Mouse (Mus musculus) liver, embryonic 11.5 days (tissue): ENCODE data around the gene Aire. TPM values are rescaled to one million over a fixed set of nuclear protein-coding genes. Genes with fewer than 3 reads are reported as not detected.

Experiments
- ATAC-seq: fragments of 200-750 bp; cut with Nextera tagmentation; replicated peaks from 2 replicates; pipeline ENCODE4 v1.8.0; 2017; ENCODE audit warnings: moderate number of reproducible peaks, mild to moderate bottlenecking, moderate TSS enrichment, moderate library complexity; ENCODE audit not compliant: low FRiP score
- DNase-seq: peaks from one replicate; pipeline ENCODE4 v3.0.0-alpha.2; 2017; ENCODE audit warnings: low spot score
- H3K27ac ChIP-seq: fragments of 300-500 bp; sonication (generic); 2 replicates; pipeline ENCODE4 v1.5.1; 2014; ENCODE audit warnings: mild to moderate bottlenecking, low read depth, low read length, control low read depth
- H3K27me3 ChIP-seq: fragments of 300-500 bp; sonication (generic); replicated peaks from 2 replicates; pipeline ENCODE4 v1.6.1; 2014; ENCODE audit warnings: low read length, mixed read lengths; ENCODE audit not compliant: control insufficient read depth, insufficient read depth
- H3K36me3 ChIP-seq: fragments of 300-500 bp; sonication (generic); 2 replicates; pipeline ENCODE4 v1.6.1; 2014; ENCODE audit warnings: mild to moderate bottlenecking, low read length, moderate library complexity, mixed read lengths; ENCODE audit not compliant: control insufficient read depth, insufficient read depth
- H3K4me1 ChIP-seq: fragments of 300-500 bp; sonication (generic); replicated peaks from 2 replicates; pipeline ENCODE4 v1.6.1; 2014; ENCODE audit warnings: low read length, mixed read lengths; ENCODE audit not compliant: control insufficient read depth, insufficient read depth
- H3K4me2 ChIP-seq: fragments of 300-500 bp; sonication (generic); 2 replicates; pipeline ENCODE4 v1.6.1; 2014; ENCODE audit warnings: mild to moderate bottlenecking, control low read depth, moderate library complexity
- H3K4me3 ChIP-seq: fragments of 300-500 bp; sonication (generic); 2 replicates; pipeline ENCODE4 v1.5.1; 2014; ENCODE audit warnings: low read depth, low read length, control low read depth
- H3K9ac ChIP-seq: fragments of 300-500 bp; sonication (generic); 2 replicates; pipeline ENCODE4 v1.6.1; 2014; ENCODE audit warnings: low read depth, low read length, control low read depth
- H3K9me3 ChIP-seq: fragments of 300-500 bp; sonication (generic); 2 replicates; pipeline ENCODE4 v1.6.1; 2016; ENCODE audit warnings: low read length, inconsistent platforms, mixed read lengths; ENCODE audit not compliant: control insufficient read depth
- WGBS: fragments of 180-500 bp; shearing (Covaris S2); extraction: QIAGEN DNeasy Blood & Tissue Kit; methylation state at CpG from one replicate; pipeline ENCODE4 v1.1.7; 2014; 5-methylcytosine and 5-hydroxymethylcytosine counted together
- polyA plus RNA-seq: library from polyadenylated mRNA; unstranded; fragments of >200 nt; fragmentation: Nextera tagmentation; extraction: Ambion mirVana; gene quantifications from 2 replicates; pipeline ENCODE4 v1.2.1, GENCODE M21; 2014

Aire gene
- polyA plus RNA-seq, 1 experiment from 2014 or later, result 0.51 TPM

GRCm38 (mm10) chr10:78084073-78084472 lies 40.7 kb upstream of the Aire start:
- no peak overlapping the region for H3K4me2 ChIP-seq
- no peaks in the 10 kb centered on the region for H3K36me3 ChIP-seq
- WGBS, result 33% methylated on average over 1 of the region's 1 CpGs
- no peak for DNase-seq
- ATAC-seq, result no peak
- H3K9ac ChIP-seq, result no peak overlapping the region
- no peaks in the 10 kb centered on the region for H3K4me1 ChIP-seq
- no peak overlapping the region for H3K4me3 ChIP-seq
- no peaks in the 10 kb centered on the region for H3K27me3 ChIP-seq
- H3K9me3 ChIP-seq, result no peaks in the 10 kb centered on the region
- no peak overlapping the region for H3K27ac ChIP-seq

DNA sequence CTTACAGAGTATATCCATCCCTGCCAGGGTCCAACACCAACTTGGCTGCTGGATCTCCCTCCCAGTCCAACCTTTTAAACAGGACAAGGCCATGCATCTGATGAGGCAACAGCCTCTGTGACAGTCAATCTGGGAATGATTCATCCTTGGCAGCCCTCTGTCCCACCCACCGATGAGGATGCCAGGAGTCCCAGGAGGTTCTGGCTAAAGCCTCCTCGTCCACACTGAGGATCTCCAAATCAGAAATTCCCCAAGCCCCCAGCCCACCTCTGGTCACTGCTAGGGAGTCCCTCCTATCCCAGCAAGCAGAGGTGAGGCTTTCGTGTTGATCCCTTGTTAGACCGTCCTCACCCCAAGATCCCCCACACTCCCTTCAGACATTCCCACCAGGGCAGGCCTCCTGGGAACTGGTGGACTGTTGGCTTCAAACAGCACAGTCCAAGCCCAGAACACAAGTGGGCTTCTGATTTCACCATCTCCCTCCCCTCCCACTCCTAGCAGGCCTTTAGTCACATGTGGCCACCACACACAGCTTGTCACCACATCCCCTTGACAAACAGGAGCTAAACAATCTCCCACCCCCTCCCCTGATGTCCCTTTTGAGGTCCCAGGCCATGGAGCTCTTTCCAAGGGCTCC lies 36.7 kb upstream of the Aire start:
- 75% methylated on average over 4 of the region's 4 CpGs for WGBS
- DNase-seq (peak; percentile 28), ATAC-seq (no peak)
- no peak overlapping the region for H3K4me3 ChIP-seq
- H3K4me2 ChIP-seq, result no peak overlapping the region
- no peak overlapping the region for H3K9ac ChIP-seq
- H3K9me3 ChIP-seq, result no peaks in the 10 kb centered on the region
- no peaks in the 10 kb centered on the region for H3K27me3 ChIP-seq
- H3K36me3 ChIP-seq, result 0 out of 2 replicates have a peak, but pooled peaks cover 2% of the 10 kb centered on the region
- no peaks in the 10 kb centered on the region for H3K4me1 ChIP-seq
- no peak overlapping the region for H3K27ac ChIP-seq

DNA sequence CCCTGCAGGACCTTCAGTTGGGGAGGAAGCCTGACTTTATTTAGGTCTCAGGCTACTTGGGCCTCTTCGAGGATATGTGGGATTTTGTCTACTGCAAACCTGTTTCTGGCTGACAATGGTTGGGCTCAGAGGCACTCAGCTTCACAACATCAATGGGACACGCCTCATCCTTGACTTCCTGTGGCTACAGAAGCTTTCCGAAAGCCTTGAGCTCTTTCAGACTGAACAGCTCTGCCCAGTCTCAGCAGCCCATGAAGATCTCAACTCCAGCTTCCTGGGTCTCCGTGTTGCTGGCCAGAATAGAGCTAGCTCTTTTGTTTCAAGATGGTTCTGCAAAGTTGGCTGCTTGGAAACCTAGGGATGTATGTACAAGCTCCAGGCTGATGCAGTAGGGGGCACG lies 34.9 kb upstream of the Aire start:
- 0 out of 2 replicates have a peak, but pooled peaks cover 2% of the 10 kb centered on the region for H3K36me3 ChIP-seq
- H3K4me3 ChIP-seq, result no peak overlapping the region
- no peak overlapping the region for H3K9ac ChIP-seq
- no peaks in the 10 kb centered on the region for H3K4me1 ChIP-seq
- no peak overlapping the region for H3K4me2 ChIP-seq
- H3K27me3 ChIP-seq, result no peaks in the 10 kb centered on the region
- DNase-seq, result no peak
- 55% methylated on average over 5 of the region's 5 CpGs for WGBS
- ATAC-seq, result no peak
- H3K9me3 ChIP-seq, result no peaks in the 10 kb centered on the region
- no peak overlapping the region for H3K27ac ChIP-seq

- DNase-seq (no peak), ATAC-seq (no peak)
- H3K9me3 ChIP-seq, result no peaks in the 10 kb centered on the region
- 73% methylated on average over 9 of the region's 9 CpGs for WGBS
- no peak overlapping the region for H3K4me3 ChIP-seq
- H3K36me3 ChIP-seq, result 0 out of 2 replicates have a peak, but pooled peaks cover 2% of the 10 kb centered on the region
- no peak overlapping the region for H3K27ac ChIP-seq
- no peaks in the 10 kb centered on the region for H3K4me1 ChIP-seq
- H3K4me2 ChIP-seq, result no peak overlapping the region
- H3K27me3 ChIP-seq, result no peaks in the 10 kb centered on the region
- H3K9ac ChIP-seq, result no peak overlapping the region
Observed at GRCm38 (mm10) chr10:78077862-78078261, 34.5 kb upstream of the Aire start.

- Histone ChIP-seq H3K4me3 (no peak overlapping the region), H3K9ac (no peak overlapping the region), H3K27me3 (peaks cover 16% of the 10 kb centered on the region), H3K36me3 (0 out of 2 replicates have a peak, but pooled peaks cover 2% of the 10 kb centered on the region), H3K27ac (no peak overlapping the region), H3K4me1 (no peaks in the 10 kb centered on the region), H3K4me2 (no peak overlapping the region), H3K9me3 (no peaks in the 10 kb centered on the region)
- 52% methylated on average over 11 of the region's 11 CpGs for WGBS
- no peak for DNase-seq
- no peak for ATAC-seq
Observed at GRCm38 (mm10) chr10:78074977-78075376, 31.6 kb upstream of the Aire start.

DNA sequence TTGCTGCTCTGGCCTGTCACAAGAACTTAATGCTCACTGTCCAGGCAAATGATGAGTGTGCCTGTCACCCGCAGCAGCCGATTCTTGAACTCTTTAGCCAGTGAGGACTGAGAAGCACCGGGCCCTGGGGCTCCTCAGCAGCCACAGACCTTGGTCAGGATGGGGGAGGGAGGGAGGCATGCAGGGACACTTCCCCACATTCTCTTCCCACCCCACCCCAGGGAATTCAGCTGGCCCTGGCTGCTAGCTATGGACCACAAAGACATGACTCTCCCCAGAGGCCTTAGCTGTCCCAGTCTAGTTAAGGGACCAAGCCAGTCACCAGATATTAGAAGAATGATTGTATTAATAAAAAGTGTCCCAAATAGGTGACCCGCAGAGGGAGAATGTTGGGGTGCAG lies 30.7 kb upstream of the Aire start:
- Histone ChIP-seq H3K4me1 (no peaks in the 10 kb centered on the region), H3K4me2 (no peak overlapping the region), H3K36me3 (0 out of 2 replicates have a peak, but pooled peaks cover 2% of the 10 kb centered on the region), H3K9ac (no peak overlapping the region), H3K4me3 (no peak overlapping the region), H3K27ac (no peak overlapping the region), H3K9me3 (no peaks in the 10 kb centered on the region), H3K27me3 (peaks cover 24% of the 10 kb centered on the region)
- ATAC-seq (no peak), DNase-seq (no peak)
- 67% methylated on average over 4 of the region's 4 CpGs for WGBS

GRCm38 (mm10) chr10:78069101-78070011 lies 25.9 kb upstream of the Aire start, which contains the start of gene Icosl:
TSS of gene Icosl (plus strand) at chr10:78069302.
- Histone ChIP-seq H3K4me1 (no peaks in the 10 kb centered on the region; the same call in 1 of the 2 replicates), H3K9me3 (no peaks in the 10 kb centered on the region), H3K9ac (peak within 1 kb of the TSS; percentile 58), H3K27ac (no peak within 1 kb of the TSS; the same call in 1 of the 2 replicates), H3K4me2 (peak within 1 kb of the TSS; percentile 82), H3K27me3 (peaks cover 42% of the 10 kb centered on the region), H3K4me3 (peak within 1 kb of the TSS; percentile 58), H3K36me3 (no peaks in the 10 kb centered on the region)
- DNase-seq (peak; percentile 71), ATAC-seq (peak; percentile 78)
- WGBS, result under 1% methylated on average over 66 of the region's 66 CpGs

DNA sequence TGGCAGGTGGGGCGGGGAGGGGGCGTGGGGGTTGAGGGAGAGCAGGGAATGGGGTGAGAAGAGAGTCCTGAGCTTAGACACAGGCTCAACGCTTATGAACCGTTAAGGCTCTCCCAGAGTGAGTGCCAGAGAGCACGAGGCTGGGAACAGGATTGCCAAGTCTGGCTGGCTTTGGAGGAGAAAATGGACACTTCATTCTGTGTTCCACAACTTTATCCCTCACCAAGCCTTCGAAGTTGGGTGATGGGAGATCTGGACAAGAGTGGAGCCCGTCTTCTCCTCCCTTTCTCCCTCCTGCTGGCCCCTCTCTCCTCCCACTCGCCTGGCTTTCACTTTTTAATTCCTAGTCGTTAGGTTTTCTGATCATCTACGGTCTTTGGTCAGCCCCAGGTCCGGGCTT lies 25.1 kb upstream of the Aire start:
- 23% methylated on average over 11 of the region's 11 CpGs for WGBS
- Histone ChIP-seq H3K4me3 (peak overlapping the region; percentile 58), H3K36me3 (no peaks in the 10 kb centered on the region), H3K4me1 (no peaks in the 10 kb centered on the region; the same call in 1 of the 2 replicates), H3K9me3 (no peaks in the 10 kb centered on the region), H3K27me3 (peaks cover 42% of the 10 kb centered on the region), H3K4me2 (peak overlapping the region; percentile 82), H3K27ac (no peak overlapping the region), H3K9ac (no peak overlapping the region)
- no peak for ATAC-seq
- DNase-seq, result no peak
